Mouse (Mus musculus) testis, adult 2 months (tissue): Measurements from ENCODE around the gene Chrm2. TPM values are rescaled to one million over a fixed set of nuclear protein-coding genes. Genes with fewer than 3 reads are reported as not detected.
A peak's percentile ranks its signal among the peaks of the same experiment; 100 is the strongest.

Experiments used
- H3K27ac ChIP-seq: fragments of 200-500 bp; 2 replicates; pipeline ENCODE4 v1.5.1; 2012; ENCODE audit warnings: low read depth, low read length; ENCODE audit not compliant: control insufficient read depth, insufficient read depth
- H3K27me3 ChIP-seq: fragments of 200-500 bp; 2 replicates; pipeline ENCODE4 v1.6.1; 2012; ENCODE audit warnings: mild to moderate bottlenecking, low read length, moderate library complexity; ENCODE audit not compliant: control insufficient read depth, insufficient read depth
- H3K36me3 ChIP-seq: fragments of 200-500 bp; 2 replicates; pipeline ENCODE4 v1.6.1; 2012; ENCODE audit warnings: mild to moderate bottlenecking, low read length; ENCODE audit not compliant: control insufficient read depth, insufficient read depth
- H3K4me1 ChIP-seq: fragments of 200-500 bp; 2 replicates; pipeline ENCODE4 v1.6.1; 2012; ENCODE audit warnings: low read length; ENCODE audit not compliant: control insufficient read depth, insufficient read depth
- H3K4me3 ChIP-seq: fragments of 200-500 bp; 2 replicates; pipeline ENCODE4 v1.5.1; 2012; ENCODE audit warnings: low read depth, mild to moderate bottlenecking, low read length, moderate library complexity, mixed read lengths; ENCODE audit not compliant: control insufficient read depth
- CTCF ChIP-seq: fragments of 200-500 bp; IDR thresholded peaks from 2 replicates; pipeline ENCODE4 v1.5.1; 2012; ENCODE audit warnings: low read depth, mild to moderate bottlenecking, inconsistent platforms, low read length, moderate library complexity; ENCODE audit not compliant: control insufficient read depth, insufficient read depth, insufficient replicate concordance
- POLR2A ChIP-seq: fragments of 200-500 bp; IDR thresholded peaks from 2 replicates; pipeline ENCODE4 v1.6.1; 2012; ENCODE audit warnings: low read depth, mild to moderate bottlenecking, inconsistent platforms, low read length, moderate library complexity; ENCODE audit not compliant: control insufficient read depth
- polyA plus RNA-seq: library from polyadenylated mRNA; depleted of rRNA; stranded (reverse); fragments of >200 nt; gene quantifications from 2 replicates; pipeline ENCODE4 v1.2.3, GENCODE M21; 2012; rRNA removed

Gene Chrm2
- 0.08 TPM in 1 of 2 replicates, not detected in the other for polyA plus RNA-seq

GRCm38 (mm10) chr6:36387612-36388400, at the start of gene Chrm2:
Gene Chrm2 (plus strand): TSS chr6:36388084.
- no peaks in the 10 kb centered on the region for H3K27me3 ChIP-seq
- H3K4me3 ChIP-seq: peak within 1 kb of the TSS; percentile 2
- TF ChIP-seq CTCF: no peak
- TF ChIP-seq POLR2A: no peak
- no peaks in the 10 kb centered on the region for H3K36me3 ChIP-seq
- H3K27ac ChIP-seq: no peak within 1 kb of the TSS
- H3K4me1 ChIP-seq: no peaks in the 10 kb centered on the region; the same call in 1 of the 2 replicates

- Histone ChIP-seq H3K4me3 (no peak overlapping the region), H3K4me1 (no peaks in the 10 kb centered on the region), H3K27ac (no peak overlapping the region), H3K27me3 (no peaks in the 10 kb centered on the region), H3K36me3 (no peaks in the 10 kb centered on the region)
- TF ChIP-seq POLR2A: no peak
- no peak for TF ChIP-seq CTCF
Measured at GRCm38 (mm10) chr6:36373983-36374382, 13.9 kb upstream of the Chrm2 start.

DNA sequence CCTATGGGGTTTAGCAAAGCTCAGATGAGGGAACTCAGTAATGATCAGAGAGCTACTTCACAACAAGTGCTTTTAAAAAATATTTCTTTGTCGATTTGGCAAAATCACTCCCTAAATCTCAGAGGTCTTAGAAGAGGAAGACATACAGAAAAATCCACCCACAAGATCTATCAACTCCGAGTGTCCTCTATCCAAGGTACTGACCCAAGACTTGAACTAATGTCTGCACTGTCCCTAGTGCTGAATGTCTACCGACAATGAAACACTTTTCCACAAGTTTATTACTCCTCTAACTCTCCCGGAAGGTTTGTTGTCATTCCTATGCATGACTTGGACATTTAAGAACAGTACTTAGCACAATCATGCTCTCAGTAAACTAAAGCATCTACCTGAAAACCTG, 9.9 kb upstream of the Chrm2 start:
- TF ChIP-seq CTCF: no peak
- no peak for TF ChIP-seq POLR2A
- Histone ChIP-seq H3K4me1 (no peaks in the 10 kb centered on the region), H3K4me3 (no peak overlapping the region), H3K27me3 (no peaks in the 10 kb centered on the region), H3K27ac (no peak overlapping the region), H3K36me3 (no peaks in the 10 kb centered on the region)

GRCm38 (mm10) chr6:36384102-36384501, 3.8 kb upstream of the Chrm2 start:
- no peaks in the 10 kb centered on the region; the same call in 1 of the 2 replicates for H3K4me1 ChIP-seq

GRCm38 (mm10) chr6:36388401-36389259, 746 bp downstream of the Chrm2 start:
- Histone ChIP-seq H3K4me3 (no peak overlapping the region), H3K27ac (no peak overlapping the region), H3K27me3 (no peaks in the 10 kb centered on the region), H3K36me3 (no peaks in the 10 kb centered on the region), H3K4me1 (no peaks in the 10 kb centered on the region; the same call in 1 of the 2 replicates)
- TF ChIP-seq CTCF: no peak
- no peak for TF ChIP-seq POLR2A

More at GRCm38 (mm10) chr6:36384102-36384501, 3.8 kb upstream of the Chrm2 start:
- TF ChIP-seq CTCF: no peak
- TF ChIP-seq POLR2A: no peak
- Histone ChIP-seq H3K4me3 (no peak overlapping the region), H3K36me3 (no peaks in the 10 kb centered on the region), H3K27me3 (no peaks in the 10 kb centered on the region), H3K27ac (no peak overlapping the region)

DNA sequence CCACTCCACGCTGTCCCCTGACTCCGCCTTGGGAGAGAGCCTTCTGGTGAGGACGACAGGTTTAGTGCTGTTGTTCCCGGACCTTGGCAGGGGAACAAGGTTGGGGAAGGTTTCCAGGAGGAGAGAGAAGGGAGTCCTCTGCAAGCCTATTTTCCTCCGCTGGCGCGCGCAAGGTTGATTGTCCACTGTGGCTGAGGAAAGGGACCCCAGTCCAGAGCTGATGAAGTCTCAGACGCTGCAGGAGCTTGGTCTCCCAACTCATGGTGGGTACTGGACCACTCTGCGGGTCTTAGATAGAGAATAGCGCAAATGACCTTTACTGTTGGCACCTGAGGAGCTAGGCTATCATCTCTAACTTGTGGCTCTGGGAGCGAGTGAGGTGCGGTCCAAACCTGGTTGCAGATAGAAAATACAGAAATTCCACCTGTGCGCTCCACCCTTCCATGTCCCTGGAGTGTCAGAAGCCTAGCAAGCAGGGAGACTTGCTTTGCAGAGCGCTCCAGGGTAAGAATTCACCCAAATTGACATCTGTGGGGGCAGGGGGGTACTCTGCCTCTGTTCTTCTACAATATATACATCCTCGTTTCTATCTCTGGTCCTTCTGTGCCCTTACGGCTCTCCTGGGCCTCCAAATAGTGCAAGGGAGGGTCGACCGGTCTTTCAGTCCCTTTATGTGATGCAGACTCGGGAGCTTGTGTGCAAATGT, 1.5 kb downstream of the Chrm2 start:
- H3K4me3 ChIP-seq: no peak overlapping the region
- H3K27me3 ChIP-seq: no peaks in the 10 kb centered on the region
- H3K36me3 ChIP-seq: no peaks in the 10 kb centered on the region
- H3K27ac ChIP-seq: no peak overlapping the region
- no peaks in the 10 kb centered on the region; the same call in 1 of the 2 replicates for H3K4me1 ChIP-seq
- TF ChIP-seq POLR2A: no peak
- TF ChIP-seq CTCF: no peak
